Mouse (Mus musculus) lung, postnatal 0 days (tissue): ENCODE results near the gene Mad1l1. TPM values are rescaled to one million over a fixed set of nuclear protein-coding genes. Genes with fewer than 3 reads are reported as not detected.

Source experiments
- ATAC-seq: fragments of 200-750 bp; cut with Nextera tagmentation; 2 replicates; pipeline ENCODE4 v1.8.0; 2017; ENCODE audit warnings: moderate library complexity
- DNase-seq: peaks from one replicate; pipeline ENCODE4 v3.0.0-alpha.2; 2016; ENCODE audit warnings: low spot score
- H3K27ac ChIP-seq: fragments of 300-500 bp; sonication (generic); 2 replicates; pipeline ENCODE4 v1.5.1; 2014; ENCODE audit warnings: antibody characterized with exemption, mild to moderate bottlenecking, low read length, mixed read lengths
- H3K27me3 ChIP-seq: fragments of 300-500 bp; sonication (generic); replicated peaks from 2 replicates; pipeline ENCODE4 v1.6.1; 2014; ENCODE audit warnings: low read length, mixed read lengths; ENCODE audit not compliant: insufficient read depth
- H3K36me3 ChIP-seq: fragments of 300-500 bp; sonication (generic); 2 replicates; pipeline ENCODE4 v1.6.1; 2014; ENCODE audit warnings: low read length, mixed read lengths; ENCODE audit not compliant: insufficient read depth
- H3K4me1 ChIP-seq: fragments of 300-500 bp; sonication (generic); 2 replicates; pipeline ENCODE4 v1.6.1; 2014; ENCODE audit warnings: antibody characterized with exemption, low read depth, low read length, mixed read lengths; ENCODE audit not compliant: insufficient read depth
- H3K4me2 ChIP-seq: fragments of 300-500 bp; sonication (generic); replicated peaks from 2 replicates; pipeline ENCODE4 v1.6.1; 2014; ENCODE audit warnings: low read depth, mild to moderate bottlenecking, low read length, moderate library complexity, mixed read lengths
- H3K4me3 ChIP-seq: fragments of 300-500 bp; sonication (generic); 2 replicates; pipeline ENCODE4 v1.5.1; 2014; ENCODE audit warnings: low read depth, low read length
- H3K9ac ChIP-seq: fragments of 300-500 bp; sonication (generic); replicated peaks from 2 replicates; pipeline ENCODE4 v1.6.1; 2014; ENCODE audit warnings: low read depth, mild to moderate bottlenecking
- H3K9me3 ChIP-seq: fragments of 300-500 bp; sonication (generic); 2 replicates; pipeline ENCODE4 v1.6.1; 2016; ENCODE audit warnings: low read length, mixed read lengths
- CTCF ChIP-seq: IDR thresholded peaks from 2 replicates; pipeline ENCODE4 v1.5.1; 2016; ENCODE audit warnings: antibody characterized with exemption, mild to moderate bottlenecking
- EP300 ChIP-seq: IDR thresholded peaks from 2 replicates; pipeline ENCODE4 v1.6.1; 2016; ENCODE audit warnings: antibody characterized with exemption, mild to moderate bottlenecking, control low read depth
- WGBS: fragments of 180-500 bp; shearing (Covaris S2); extraction: QIAGEN DNeasy Blood & Tissue Kit; methylation state at CpG from one replicate; pipeline ENCODE4 v1.1.7; 2014; 5-methylcytosine and 5-hydroxymethylcytosine counted together
- polyA plus RNA-seq: library from polyadenylated mRNA; unstranded; fragments of >200 nt; fragmentation: Nextera tagmentation; extraction: Ambion mirVana; gene quantifications from 2 replicates; pipeline ENCODE4 v1.2.1, GENCODE M21; 2015

Gene Mad1l1
- polyA plus RNA-seq, 1 experiment from 2014 or later, result 18.4 TPM

DNA sequence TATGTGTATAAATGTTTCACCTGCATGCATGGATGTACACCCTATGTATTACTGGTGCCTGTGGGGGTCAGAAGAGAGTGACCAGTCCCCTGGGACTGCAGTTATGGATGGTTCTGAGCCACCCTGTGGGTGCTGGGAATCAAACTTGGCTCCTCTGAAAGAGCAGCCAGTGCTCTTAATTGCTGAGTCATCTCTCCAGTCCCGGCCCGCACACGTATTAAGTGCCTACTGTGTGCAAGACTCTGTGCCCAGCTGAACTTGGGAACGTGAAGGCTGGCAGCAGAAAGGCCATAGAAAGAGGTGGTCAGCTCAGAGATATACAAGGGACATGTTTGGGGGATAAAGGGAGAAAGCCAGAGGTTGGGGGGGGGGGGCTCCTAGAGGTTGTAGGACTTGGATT lies 344.8 kb downstream of the Mad1l1 start:
- H3K27me3 ChIP-seq, result no peaks in the 10 kb centered on the region
- no peaks in the 10 kb centered on the region for H3K9me3 ChIP-seq
- no peak overlapping the region for H3K27ac ChIP-seq
- no peak overlapping the region for H3K4me3 ChIP-seq
- no peaks in the 10 kb centered on the region for H3K4me1 ChIP-seq
- H3K4me2 ChIP-seq, result no peak overlapping the region
- DNase-seq (no peak), ATAC-seq (no peak)
- no peak for TF ChIP-seq CTCF
- TF ChIP-seq EP300, result no peak
- H3K36me3 ChIP-seq, result no peaks in the 10 kb centered on the region
- 73% methylated on average over 4 of the region's 4 CpGs for WGBS
- no peak overlapping the region for H3K9ac ChIP-seq

DNA sequence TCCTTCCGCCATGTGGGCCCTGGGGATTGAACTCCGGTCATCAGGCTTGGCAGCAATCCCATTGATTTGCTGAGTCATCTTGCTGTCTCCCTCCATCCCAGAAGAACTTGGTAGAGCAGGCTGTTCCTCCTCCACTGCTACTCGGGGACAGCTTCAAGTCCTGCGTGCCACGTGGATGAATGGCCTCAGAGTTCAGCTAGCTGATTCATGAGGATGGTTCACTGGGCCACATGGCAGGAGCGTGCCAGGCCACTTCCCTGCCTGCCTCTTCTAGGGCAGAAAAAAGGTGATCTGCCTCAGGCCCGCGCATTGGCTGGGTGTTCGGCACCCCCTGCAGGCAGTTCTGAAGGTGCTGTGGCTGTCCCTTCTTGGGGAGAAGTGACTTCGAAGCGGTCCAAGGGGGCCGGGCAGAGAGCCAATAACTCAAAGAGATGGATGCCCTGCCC lies 351.1 kb downstream of the Mad1l1 start:
- no peak for TF ChIP-seq EP300
- TF ChIP-seq CTCF, result peak; percentile 58
- DNase-seq (peak; percentile 18), ATAC-seq (peak; percentile 49)
- no peaks in the 10 kb centered on the region for H3K4me1 ChIP-seq
- H3K27me3 ChIP-seq, result no peaks in the 10 kb centered on the region
- no peaks in the 10 kb centered on the region for H3K9me3 ChIP-seq
- H3K27ac ChIP-seq, result no peak overlapping the region
- no peaks in the 10 kb centered on the region for H3K36me3 ChIP-seq
- WGBS, result 31% methylated on average over 12 of the region's 12 CpGs
- no peak overlapping the region for H3K4me2 ChIP-seq
- H3K4me3 ChIP-seq, result no peak overlapping the region
- no peak overlapping the region for H3K9ac ChIP-seq

DNA sequence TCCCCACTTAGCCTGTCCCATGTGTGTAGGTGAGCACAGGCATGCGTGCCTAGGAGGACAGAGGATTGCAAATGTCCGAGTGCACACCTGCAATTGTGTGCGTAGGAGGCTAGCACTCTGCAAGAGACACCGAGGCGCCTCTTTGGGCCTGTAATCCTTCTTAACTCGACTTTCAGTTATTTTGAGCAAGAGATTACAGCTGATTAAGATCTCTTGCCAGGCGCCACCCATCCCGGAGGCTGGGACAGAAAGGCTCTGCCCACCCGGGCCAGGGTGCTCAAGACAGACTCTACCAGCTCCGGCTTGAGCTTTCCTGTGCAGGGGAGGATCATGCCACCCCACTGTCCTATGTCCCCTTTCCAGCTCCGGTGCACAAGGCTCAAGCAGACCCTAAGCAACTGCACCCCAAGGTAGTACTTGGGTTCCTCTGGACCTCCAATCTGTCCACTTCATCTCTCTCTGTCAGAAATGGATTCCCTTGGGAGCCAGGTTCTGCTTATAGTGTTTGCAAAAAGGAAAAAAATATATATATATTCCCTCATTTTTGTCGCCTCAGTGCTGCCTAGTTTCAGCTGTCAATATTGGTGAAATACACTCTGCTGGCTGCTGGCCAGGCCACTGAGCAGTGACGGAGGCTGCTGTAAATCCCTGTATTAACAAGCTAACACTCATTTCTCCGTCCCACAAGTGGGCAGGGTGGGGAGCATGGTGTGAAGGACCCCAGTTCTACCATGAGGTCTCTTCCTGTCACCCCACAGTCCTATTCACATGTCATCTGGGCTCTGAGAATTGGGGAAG lies 352.0 kb downstream of the Mad1l1 start:
- ATAC-seq, result no peak
- Histone ChIP-seq H3K4me1 (no peaks in the 10 kb centered on the region), H3K27me3 (no peaks in the 10 kb centered on the region), H3K36me3 (no peaks in the 10 kb centered on the region), H3K9me3 (no peaks in the 10 kb centered on the region), H3K27ac (no peak overlapping the region), H3K4me2 (no peak overlapping the region), H3K9ac (no peak overlapping the region), H3K4me3 (no peak overlapping the region)
- DNase-seq, result no peak
- no peak for TF ChIP-seq EP300
- no peak for TF ChIP-seq CTCF
- 72% methylated on average over 14 of the region's 14 CpGs for WGBS

DNA sequence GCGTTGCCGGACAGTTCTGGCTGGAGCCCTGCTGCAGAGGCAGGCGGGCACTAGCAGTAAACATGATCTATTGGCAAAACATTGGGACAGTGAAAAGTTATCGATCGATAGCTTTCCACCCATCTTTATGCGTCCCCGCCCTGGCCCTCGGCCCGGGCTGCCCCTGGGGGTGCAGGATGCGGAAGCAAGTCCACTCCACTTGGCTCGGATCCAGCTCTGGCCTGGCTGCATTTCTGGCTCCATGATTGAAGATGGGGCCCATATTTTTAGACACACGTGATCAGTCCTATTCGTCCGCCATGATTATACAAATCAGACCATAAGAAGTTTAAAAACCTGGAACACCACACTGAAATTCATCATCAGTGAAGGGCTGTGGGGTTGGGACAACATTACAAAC lies 355.8 kb downstream of the Mad1l1 start:
- no peaks in the 10 kb centered on the region for H3K36me3 ChIP-seq
- ATAC-seq (no peak), DNase-seq (no peak)
- no peak overlapping the region for H3K4me3 ChIP-seq
- no peaks in the 10 kb centered on the region for H3K9me3 ChIP-seq
- 62% methylated on average over 14 of the region's 14 CpGs for WGBS
- no peaks in the 10 kb centered on the region for H3K4me1 ChIP-seq
- H3K27me3 ChIP-seq, result no peaks in the 10 kb centered on the region
- H3K9ac ChIP-seq, result no peak overlapping the region
- no peak overlapping the region for H3K4me2 ChIP-seq
- no peak overlapping the region for H3K27ac ChIP-seq
- TF ChIP-seq CTCF (no peak), EP300 (no peak)

GRCm38 (mm10) chr5:139964391-139964790 lies 357.0 kb downstream of the Mad1l1 start:
- WGBS, result 45% methylated on average over 5 of the region's 5 CpGs
- no peak for DNase-seq
- Histone ChIP-seq H3K4me2 (no peak overlapping the region), H3K36me3 (no peaks in the 10 kb centered on the region), H3K27ac (no peak overlapping the region), H3K9ac (no peak overlapping the region), H3K9me3 (no peaks in the 10 kb centered on the region), H3K27me3 (no peaks in the 10 kb centered on the region), H3K4me3 (no peak overlapping the region), H3K4me1 (no peaks in the 10 kb centered on the region)
- no peak for ATAC-seq
- no peak for TF ChIP-seq EP300
- TF ChIP-seq CTCF, result no peak

DNA sequence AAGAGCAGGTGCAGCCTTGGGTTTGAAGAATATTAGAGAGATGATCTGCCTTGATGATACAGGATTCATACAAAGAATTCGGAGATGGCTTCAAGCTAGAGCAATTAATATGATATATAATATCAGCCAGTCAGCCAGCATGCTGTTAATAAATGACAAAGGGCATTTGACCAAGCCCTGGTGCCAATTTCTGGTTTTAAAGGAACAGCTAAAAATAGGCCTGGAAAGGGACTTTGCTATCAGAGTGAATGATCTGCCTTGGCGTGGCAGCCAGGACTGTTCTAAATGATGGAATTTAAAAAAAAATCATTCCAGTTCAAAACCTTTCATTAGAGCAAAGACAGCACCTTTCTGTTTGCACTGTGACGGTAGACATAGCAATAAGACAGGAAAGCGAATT lies 361.6 kb downstream of the Mad1l1 start:
- ATAC-seq (no peak), DNase-seq (no peak)
- H3K4me3 ChIP-seq, result no peak overlapping the region
- no peak for TF ChIP-seq CTCF
- TF ChIP-seq EP300, result no peak
- H3K27ac ChIP-seq, result no peak overlapping the region
- H3K27me3 ChIP-seq, result no peaks in the 10 kb centered on the region
- peaks cover 3% of the 10 kb centered on the region; the same call in 1 of the 2 replicates for H3K4me1 ChIP-seq
- H3K9me3 ChIP-seq, result no peaks in the 10 kb centered on the region
- H3K9ac ChIP-seq, result no peak overlapping the region
- no peaks in the 10 kb centered on the region for H3K36me3 ChIP-seq
- 74% methylated on average over 4 of the region's 4 CpGs for WGBS
- no peak overlapping the region for H3K4me2 ChIP-seq

Other genes with a start within 250 kb of the Mad1l1 start
- 17.9 and 19.4 TPM in 2 replicates for gene Nudt1, start 104 bp upstream of the Mad1l1 start, polyA plus RNA-seq
- gene Mrm2, start 10.3 kb upstream of the Mad1l1 start, polyA plus RNA-seq, result 9.8 and 11.7 TPM in 2 replicates
- gene Snx8, start 67.7 kb upstream of the Mad1l1 start, polyA plus RNA-seq, result 16.7 and 17.1 TPM in 2 replicates
- 69.8 and 81.5 TPM in 2 replicates for gene Eif3b, start 97.8 kb upstream of the Mad1l1 start, polyA plus RNA-seq
- gene Gm4869, start 124.1 kb upstream of the Mad1l1 start, polyA plus RNA-seq, result not detected in 2 replicates
- 19.9 and 21.7 TPM in 2 replicates for gene Chst12, start 184.0 kb upstream of the Mad1l1 start, polyA plus RNA-seq
- not detected in 2 replicates for gene Grifin, start 243.5 kb upstream of the Mad1l1 start, polyA plus RNA-seq